Mouse (Mus musculus) embryonic facial prominence, embryonic 13.5 days (tissue): ENCODE results near the gene Syne4. TPM values are rescaled to one million over a fixed set of nuclear protein-coding genes. Genes with fewer than 3 reads are reported as not detected.

Source experiments
- ATAC-seq: fragments of 200-750 bp; cut with Nextera tagmentation; 2 replicates; pipeline ENCODE4 v1.8.0; 2017; ENCODE audit warnings: low read depth; ENCODE audit not compliant: insufficient number of reproducible peaks, insufficient read depth, low FRiP score, low TSS enrichment
- H3K27ac ChIP-seq: fragments of 300-500 bp; sonication (generic); 2 replicates; pipeline ENCODE4 v1.5.1; 2015; ENCODE audit warnings: moderate library complexity, mild to moderate bottlenecking, inconsistent platforms
- H3K27me3 ChIP-seq: fragments of 300-500 bp; sonication (generic); 2 replicates; pipeline ENCODE4 v1.6.1; 2015; ENCODE audit warnings: mild to moderate bottlenecking, inconsistent platforms
- H3K36me3 ChIP-seq: fragments of 300-500 bp; sonication (generic); 2 replicates; pipeline ENCODE4 v1.6.1; 2015; ENCODE audit warnings: mild to moderate bottlenecking, inconsistent platforms
- H3K4me1 ChIP-seq: fragments of 300-500 bp; sonication (generic); 2 replicates; pipeline ENCODE4 v1.6.1; 2015; ENCODE audit warnings: inconsistent platforms
- H3K4me2 ChIP-seq: fragments of 300-500 bp; sonication (generic); 2 replicates; pipeline ENCODE4 v1.6.1; 2015; ENCODE audit warnings: moderate library complexity, mild to moderate bottlenecking, inconsistent platforms
- H3K4me3 ChIP-seq: fragments of 300-500 bp; sonication (generic); 2 replicates; pipeline ENCODE4 v1.5.1; 2015; ENCODE audit warnings: mild to moderate bottlenecking, inconsistent platforms
- H3K9ac ChIP-seq: fragments of 300-500 bp; sonication (generic); 2 replicates; pipeline ENCODE4 v1.6.1; 2015; ENCODE audit warnings: mild to moderate bottlenecking, inconsistent platforms
- H3K9me3 ChIP-seq: fragments of 300-500 bp; sonication (generic); 2 replicates; pipeline ENCODE4 v1.6.1; 2016; ENCODE audit warnings: inconsistent platforms
- WGBS: fragments of 180-500 bp; shearing (Covaris S2); methylation state at CpG from one replicate; pipeline ENCODE4 v1.1.7; 2015; ENCODE audit warnings: mixed read lengths; 5-methylcytosine and 5-hydroxymethylcytosine counted together
- polyA plus RNA-seq: library from polyadenylated mRNA; unstranded; fragments of >200 nt; fragmentation: Nextera tagmentation; extraction: Ambion mirVana; gene quantifications from 2 replicates; pipeline ENCODE4 v1.2.1, GENCODE M21; 2015

Gene Syne4
- polyA plus RNA-seq, 1 experiment from 2014 or later = 54.6 TPM

DNA sequence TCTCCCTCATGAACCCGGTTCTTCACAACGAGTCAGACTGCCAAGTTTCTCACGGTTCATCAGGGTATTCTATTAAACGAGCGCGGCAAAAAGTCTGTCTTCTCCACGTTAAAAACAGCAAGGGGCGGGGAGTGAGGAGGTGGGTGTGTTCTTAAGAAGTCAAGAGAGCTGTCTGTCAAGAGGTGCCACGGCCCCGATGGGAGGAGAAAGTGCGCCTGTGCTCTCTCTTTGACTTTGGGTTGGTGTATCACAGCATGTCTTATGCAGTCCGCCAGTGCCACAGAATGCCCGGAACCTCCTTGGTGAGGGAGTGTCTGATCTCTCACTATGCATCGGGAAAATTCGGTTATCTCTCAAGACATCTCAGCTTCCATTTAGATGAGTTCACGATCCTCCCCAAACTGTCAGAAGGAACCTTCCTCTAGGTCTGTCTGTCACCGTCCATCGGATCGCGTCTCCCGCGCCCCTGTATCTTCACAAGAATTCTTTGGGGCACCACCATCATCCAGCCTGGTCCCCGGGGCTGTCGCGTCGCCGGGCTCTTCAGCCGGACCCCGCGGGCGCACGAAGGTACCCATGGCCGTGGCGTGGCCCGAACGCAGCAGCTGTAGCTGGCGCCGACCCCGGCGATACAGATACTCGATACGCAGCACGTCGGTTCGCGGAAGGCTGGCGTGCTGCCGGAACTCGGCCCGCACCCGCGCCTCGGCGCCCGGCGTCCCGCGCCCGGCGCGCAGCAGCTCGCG lies 7.1 kb downstream of the Syne4 start, which contains the start of gene E130208F15Rik:
E130208F15Rik (plus strand) TSS at position 202 of the 746 bp plus-strand sequence.
- H3K9me3 ChIP-seq = no peaks in the 10 kb centered on the region
- under 1% methylated on average over 63 of the region's 63 CpGs for WGBS

DNA sequence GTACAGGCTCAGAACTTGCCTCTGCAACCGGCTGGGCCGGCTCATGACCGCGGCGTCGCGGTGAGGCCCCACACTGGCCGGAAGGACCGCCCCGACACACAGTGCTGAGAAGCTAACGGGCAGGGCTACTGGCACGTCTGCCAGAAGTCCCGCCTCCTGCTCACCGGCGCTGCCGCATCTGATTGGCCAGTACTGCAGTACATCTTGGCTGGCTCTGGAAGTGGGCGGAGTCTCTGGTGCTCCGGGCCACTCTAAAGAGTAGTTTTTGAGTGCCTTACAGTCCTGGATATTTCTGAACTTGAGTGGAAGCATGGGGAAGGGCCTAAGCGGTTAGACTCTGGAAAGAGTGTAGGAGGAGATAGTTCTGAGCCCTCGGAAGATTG lies 7.7 kb downstream of the Syne4 start:
- peak; percentile 98 for ATAC-seq
- Histone ChIP-seq H3K4me3 (peak overlapping the region; percentile 83), H3K36me3 (peaks cover 8% of the 10 kb centered on the region; the same call in 1 of the 2 replicates), H3K4me2 (peak overlapping the region; percentile 79), H3K27me3 (no peaks in the 10 kb centered on the region), H3K9ac (peak overlapping the region; percentile 92), H3K9me3 (no peaks in the 10 kb centered on the region), H3K27ac (peak overlapping the region; percentile 91), H3K4me1 (peaks cover 15% of the 10 kb centered on the region)
- 0% methylated on average over 20 of the region's 20 CpGs for WGBS

More for the DNA sequence above, 7.1 kb downstream of the Syne4 start, which contains the start of gene E130208F15Rik:
- H3K36me3 ChIP-seq = peaks cover 12% of the 10 kb centered on the region; the same call in 1 of the 2 replicates
- peak within 1 kb of the TSS; percentile 91 for H3K27ac ChIP-seq
- peak; percentile 66 for ATAC-seq
- H3K9ac ChIP-seq = peak within 1 kb of the TSS; percentile 92
- peak within 1 kb of the TSS; percentile 83 for H3K4me3 ChIP-seq
- peaks cover 15% of the 10 kb centered on the region for H3K4me1 ChIP-seq
- no peaks in the 10 kb centered on the region for H3K27me3 ChIP-seq
- H3K4me2 ChIP-seq = peak within 1 kb of the TSS; percentile 79

DNA sequence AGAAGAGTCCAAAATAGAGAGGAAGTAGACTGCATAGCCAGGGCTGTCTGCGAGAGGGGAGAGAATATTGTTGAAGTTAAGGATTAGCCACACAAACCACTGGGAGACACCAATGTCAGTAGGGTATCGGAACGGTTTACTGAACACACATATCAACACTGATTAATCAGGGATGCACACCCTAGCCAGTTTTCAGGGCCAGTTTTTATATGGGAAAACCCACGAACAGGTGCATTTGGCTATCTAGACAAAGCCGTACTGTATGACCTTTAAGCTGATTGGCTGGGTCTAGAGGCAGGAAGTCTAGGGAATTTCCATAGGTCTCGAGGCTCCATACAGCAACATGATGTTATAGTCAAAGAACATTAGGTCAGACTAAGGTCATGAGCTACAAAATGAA lies 8.3 kb downstream of the Syne4 start:
- no peak for ATAC-seq
- Histone ChIP-seq H3K4me3 (peak overlapping the region; percentile 83), H3K9ac (peak overlapping the region; percentile 92), H3K27me3 (no peaks in the 10 kb centered on the region), H3K36me3 (peaks cover 5% of the 10 kb centered on the region; the same call in 1 of the 2 replicates), H3K27ac (peak overlapping the region; percentile 91), H3K4me1 (peaks cover 15% of the 10 kb centered on the region), H3K4me2 (peak overlapping the region; percentile 79), H3K9me3 (no peaks in the 10 kb centered on the region)
- 34% methylated on average over 6 of the region's 6 CpGs for WGBS

DNA sequence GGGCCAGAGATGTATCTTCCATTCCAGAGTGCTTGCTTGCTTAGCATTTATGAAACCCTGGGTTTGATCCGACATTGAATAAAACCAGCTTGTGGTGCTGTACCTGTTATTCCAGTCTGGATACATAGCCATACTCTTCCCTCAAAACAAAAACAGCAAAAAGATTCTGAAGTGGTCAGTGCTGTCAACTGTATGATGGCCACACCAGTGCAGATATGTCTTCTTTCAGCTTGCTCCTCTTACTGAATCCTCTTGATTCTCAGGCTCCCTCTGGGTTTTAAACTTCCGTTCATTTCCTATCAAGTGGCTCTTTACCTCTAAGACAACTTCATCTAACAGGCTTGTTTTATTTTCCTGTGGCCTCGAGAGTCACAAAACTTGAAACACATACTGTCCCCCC lies 9.2 kb downstream of the Syne4 start, which contains the start of gene Sdhaf1:
Sdhaf1 (minus strand) TSS at position 101 of the 400 bp plus-strand sequence.
- Histone ChIP-seq H3K36me3 (no peaks in the 10 kb centered on the region), H3K27me3 (no peaks in the 10 kb centered on the region; the same call in 1 of the 2 replicates), H3K4me2 (peak within 1 kb of the TSS; percentile 79), H3K9ac (peak within 1 kb of the TSS; percentile 92), H3K27ac (peak within 1 kb of the TSS; percentile 91), H3K4me3 (peak within 1 kb of the TSS; percentile 83), H3K4me1 (peaks cover 15% of the 10 kb centered on the region), H3K9me3 (no peaks in the 10 kb centered on the region)
- no peak for ATAC-seq
- WGBS = 69% methylated on average over 3 of the region's 3 CpGs

DNA sequence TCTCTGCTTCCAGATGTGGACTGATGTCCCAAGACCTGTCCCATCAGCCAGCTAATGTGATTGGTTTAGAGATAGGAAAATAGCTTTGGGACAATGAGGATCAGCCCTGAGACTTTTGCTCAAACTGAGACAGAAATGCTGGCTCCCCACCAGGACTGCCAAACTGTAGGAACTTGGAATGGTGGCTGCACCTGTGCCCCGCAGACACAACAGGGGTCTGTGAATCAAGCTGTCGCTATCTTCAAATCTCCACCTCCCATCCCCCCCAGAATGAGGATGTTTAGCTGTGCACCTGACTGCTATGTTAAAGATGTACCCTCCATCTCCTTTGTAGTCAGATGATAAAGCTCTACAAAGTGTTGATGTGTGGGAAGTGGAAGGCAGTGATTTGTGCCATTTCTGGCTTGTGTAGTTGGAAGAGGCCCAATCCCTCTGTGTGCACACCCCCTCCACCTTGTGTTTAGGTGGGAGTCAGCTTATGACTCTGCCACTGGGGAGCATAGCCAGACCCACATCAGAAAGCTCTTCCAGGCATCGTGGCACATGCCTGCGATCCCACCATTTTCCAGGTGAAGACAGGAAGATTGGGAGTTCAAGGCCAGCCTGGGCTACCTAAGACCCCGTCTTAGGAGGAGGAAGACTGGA lies 9.8 kb downstream of the Syne4 start:
- no peak overlapping the region for H3K4me3 ChIP-seq
- H3K27ac ChIP-seq = no peak overlapping the region
- no peaks in the 10 kb centered on the region for H3K9me3 ChIP-seq
- ATAC-seq = no peak
- peaks cover 15% of the 10 kb centered on the region for H3K4me1 ChIP-seq
- H3K4me2 ChIP-seq = no peak overlapping the region
- no peaks in the 10 kb centered on the region; the same call in 1 of the 2 replicates for H3K27me3 ChIP-seq
- 85% methylated on average over 5 of the region's 5 CpGs for WGBS
- H3K36me3 ChIP-seq = no peaks in the 10 kb centered on the region
- H3K9ac ChIP-seq = no peak overlapping the region

DNA sequence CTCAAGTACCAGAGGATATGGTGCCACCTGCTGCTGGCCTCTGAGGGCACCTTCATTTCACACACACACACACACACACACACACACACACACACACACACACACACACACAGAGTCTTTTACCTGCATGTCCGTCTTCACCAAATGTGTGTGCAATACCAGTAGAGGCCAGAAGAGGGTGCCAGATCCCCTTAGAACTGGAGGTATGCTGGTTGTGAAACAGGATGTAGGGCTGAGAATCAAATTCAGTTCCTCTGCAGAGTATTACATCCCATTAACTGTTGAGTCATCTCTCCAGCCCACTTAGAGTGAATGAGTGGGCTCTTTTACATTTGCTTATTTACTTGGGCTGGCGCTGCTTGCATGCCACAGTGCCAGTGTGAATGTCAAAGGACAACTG lies 10.8 kb downstream of the Syne4 start:
- ATAC-seq = no peak
- Histone ChIP-seq H3K27ac (no peak overlapping the region), H3K9me3 (no peaks in the 10 kb centered on the region), H3K4me3 (no peak overlapping the region), H3K27me3 (no peaks in the 10 kb centered on the region; the same call in 1 of the 2 replicates), H3K36me3 (no peaks in the 10 kb centered on the region), H3K9ac (no peak overlapping the region), H3K4me1 (peaks cover 15% of the 10 kb centered on the region), H3K4me2 (no peak overlapping the region)
- 44% methylated on average over 2 of the region's 2 CpGs for WGBS

DNA sequence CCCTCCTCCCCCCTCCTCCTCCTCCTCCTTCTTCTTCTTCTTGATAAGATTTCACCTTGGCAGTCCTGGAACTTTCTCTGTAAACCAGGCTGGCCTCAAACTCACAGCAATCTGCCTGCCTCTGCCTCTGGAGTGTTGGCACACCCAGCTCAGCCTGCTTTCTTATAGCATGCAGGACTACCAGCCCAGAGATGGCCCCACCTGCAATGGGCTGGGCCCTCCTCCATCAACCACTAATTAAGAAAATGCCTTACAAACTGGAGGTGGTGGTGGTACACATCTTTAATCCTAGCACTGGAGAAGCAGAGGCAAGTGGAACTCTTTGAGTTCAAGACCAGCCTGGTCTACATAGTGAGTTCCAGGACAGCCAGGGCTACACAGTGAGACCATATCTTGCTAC lies 11.8 kb downstream of the Syne4 start:
- no peak overlapping the region for H3K27ac ChIP-seq
- no peaks in the 10 kb centered on the region for H3K9me3 ChIP-seq
- no peak overlapping the region for H3K4me2 ChIP-seq
- ATAC-seq = no peak
- H3K36me3 ChIP-seq = no peaks in the 10 kb centered on the region
- no peaks in the 10 kb centered on the region; the same call in 1 of the 2 replicates for H3K27me3 ChIP-seq
- no peak overlapping the region for H3K9ac ChIP-seq
- H3K4me1 ChIP-seq = peaks cover 7% of the 10 kb centered on the region
- H3K4me3 ChIP-seq = no peak overlapping the region

DNA sequence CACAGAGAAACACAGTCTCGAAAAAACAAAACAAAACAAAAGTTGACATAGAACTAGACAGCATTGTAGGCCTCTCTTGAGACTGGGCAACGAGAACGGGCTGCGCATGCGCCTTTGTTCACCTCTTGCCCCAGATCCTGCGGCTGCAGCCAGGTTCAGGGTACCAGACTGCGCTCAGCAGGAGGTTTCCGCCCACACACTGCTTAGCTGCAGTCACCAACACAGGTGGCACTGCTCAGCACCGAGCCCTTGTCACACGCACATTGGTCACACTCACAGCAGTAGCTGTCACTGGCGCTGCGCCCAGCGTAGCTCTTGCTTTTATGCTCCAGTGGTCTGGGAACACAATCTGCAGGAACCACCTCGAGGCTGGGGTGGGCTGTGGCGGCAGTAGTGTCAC lies 12.5 kb downstream of the Syne4 start:
- Histone ChIP-seq H3K27ac (no peak overlapping the region), H3K4me3 (no peak overlapping the region), H3K9me3 (no peaks in the 10 kb centered on the region), H3K4me2 (no peak overlapping the region), H3K9ac (no peak overlapping the region), H3K36me3 (no peaks in the 10 kb centered on the region), H3K27me3 (no peaks in the 10 kb centered on the region; the same call in 1 of the 2 replicates), H3K4me1 (peaks cover 11% of the 10 kb centered on the region)
- WGBS = 63% methylated on average over 15 of the region's 15 CpGs
- no peak for ATAC-seq

DNA sequence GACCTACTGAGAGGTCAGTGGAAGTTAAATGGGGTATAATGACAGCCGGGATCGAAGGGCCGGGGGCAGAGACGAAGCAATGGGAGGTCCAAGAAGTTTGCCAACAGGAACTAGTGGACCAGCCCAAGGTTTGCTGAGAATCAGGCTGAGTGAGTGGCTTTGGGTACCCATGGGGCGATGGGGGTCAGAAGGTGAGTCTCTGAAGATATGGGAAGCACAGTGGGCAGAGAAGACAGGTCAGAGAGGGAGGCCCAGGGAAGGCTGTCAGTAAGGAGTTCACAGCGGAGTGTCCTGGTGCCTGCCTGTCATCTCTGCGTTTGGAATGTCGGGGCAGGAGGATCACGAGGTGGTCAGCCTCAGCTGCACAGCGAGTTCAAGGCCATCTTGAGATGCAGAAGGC lies 13.8 kb downstream of the Syne4 start:
- 56% methylated on average over 10 of the region's 10 CpGs for WGBS
- no peak overlapping the region for H3K27ac ChIP-seq
- no peaks in the 10 kb centered on the region for H3K9me3 ChIP-seq
- no peaks in the 10 kb centered on the region for H3K36me3 ChIP-seq
- no peaks in the 10 kb centered on the region; the same call in none of the 2 replicates for H3K27me3 ChIP-seq
- no peak overlapping the region for H3K9ac ChIP-seq
- no peak overlapping the region for H3K4me3 ChIP-seq
- ATAC-seq = no peak
- H3K4me1 ChIP-seq = peaks cover 11% of the 10 kb centered on the region
- H3K4me2 ChIP-seq = no peak overlapping the region

DNA sequence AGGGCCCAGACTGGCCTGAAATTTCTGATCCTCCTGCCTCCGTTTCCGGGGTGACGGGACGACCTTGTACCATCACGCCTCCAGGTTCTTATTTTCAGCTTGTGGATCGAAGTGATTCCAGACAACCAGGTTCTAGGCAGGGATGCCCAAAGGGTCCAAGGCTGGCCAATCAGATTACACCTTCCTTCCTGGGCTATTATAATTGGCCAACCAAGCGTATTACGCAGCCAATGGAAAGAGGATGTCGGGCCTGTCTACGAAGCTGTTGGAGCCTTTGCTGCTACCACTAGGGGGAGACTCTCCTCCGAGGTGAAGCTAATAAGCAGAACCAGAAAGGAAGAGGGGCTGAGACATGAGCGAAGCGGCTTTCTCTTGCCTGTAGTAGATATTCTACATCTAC lies 17.3 kb downstream of the Syne4 start:
- Histone ChIP-seq H3K9ac (peak overlapping the region; percentile 16; the same call in 1 of the 2 replicates), H3K4me3 (no peak overlapping the region), H3K4me1 (peaks cover 20% of the 10 kb centered on the region), H3K36me3 (no peaks in the 10 kb centered on the region), H3K9me3 (no peaks in the 10 kb centered on the region), H3K27ac (no peak overlapping the region), H3K27me3 (peaks cover 26% of the 10 kb centered on the region), H3K4me2 (peak overlapping the region; percentile 37)
- ATAC-seq = peak; percentile 70; the same call in 1 of the 2 replicates
- WGBS = 8% methylated on average over 13 of the region's 13 CpGs

DNA sequence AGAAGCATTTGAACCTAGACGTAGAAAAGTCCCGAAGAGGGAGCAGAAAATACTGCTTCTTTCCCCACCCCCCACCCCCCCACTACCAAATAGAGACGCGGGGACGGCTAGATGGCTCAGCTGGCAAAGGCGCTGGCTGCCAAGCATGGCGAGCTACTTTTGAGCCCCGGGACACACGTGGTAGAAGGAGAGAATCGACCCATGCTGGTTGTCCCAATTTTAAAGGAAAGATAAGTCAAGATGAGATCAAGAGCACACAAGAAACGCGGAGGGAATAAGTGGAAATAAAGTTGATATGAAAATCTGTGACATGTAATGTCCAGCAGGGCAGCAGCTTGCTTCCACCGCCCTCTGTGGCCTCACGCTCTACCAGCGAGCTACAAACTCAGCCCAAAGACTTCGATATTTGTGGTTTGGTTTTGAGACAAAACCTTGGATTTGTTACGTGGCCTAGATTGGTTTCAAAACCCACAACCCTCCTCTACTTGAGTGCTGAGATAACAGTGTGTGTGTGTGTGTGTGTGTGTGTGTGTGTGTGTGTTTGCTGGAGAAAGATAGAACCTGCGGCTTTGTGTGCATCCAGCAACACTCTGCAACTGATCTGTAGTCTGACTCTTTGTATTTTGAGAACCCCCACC lies 18.1 kb downstream of the Syne4 start:
- no peak for ATAC-seq
- 64% methylated on average over 18 of the region's 18 CpGs for WGBS
- H3K27me3 ChIP-seq = peaks cover 26% of the 10 kb centered on the region

More for the DNA sequence above, 18.1 kb downstream of the Syne4 start:
- peaks cover 20% of the 10 kb centered on the region for H3K4me1 ChIP-seq
- no peaks in the 10 kb centered on the region for H3K9me3 ChIP-seq
- H3K27ac ChIP-seq = no peak overlapping the region
- H3K4me2 ChIP-seq = peak overlapping the region; percentile 37; the same call in 1 of the 2 replicates
- no peaks in the 10 kb centered on the region for H3K36me3 ChIP-seq
- H3K9ac ChIP-seq = no peak overlapping the region
- H3K4me3 ChIP-seq = no peak overlapping the region
